Mouse (Mus musculus): ENCODE results near the gene Kif19a.

- TF ChIP-seq TAL1 (IDR thresholded peaks at IDR 0.05; ENCODE audit: low read length) (no peak), GATA1 (IDR thresholded peaks at IDR 0.05; ENCODE audit: low read length) (no peak)
These were observed 35.3 kb upstream of the Kif19a start for GRCm38 (mm10) chr11:114729832-114730363.

Measured in erythroblast, embryonic 14.5 days (primary cell).